Mouse (Mus musculus) megakaryocyte, embryonic 14.5 days (primary cell): ENCODE measurements around the gene Plekhh2.

Experiments
- FLI1 ChIP-seq: IDR thresholded peaks from 2 replicates; pipeline ENCODE4 v1.6.1; 2012; ENCODE audit warnings: low read length, inconsistent platforms, mixed read lengths
- GATA1 ChIP-seq: IDR thresholded peaks from 3 replicates; pipeline ENCODE4 v1.6.1; 2012; ENCODE audit warnings: mixed read lengths, low read length, inconsistent platforms, borderline replicate concordance

DNA sequence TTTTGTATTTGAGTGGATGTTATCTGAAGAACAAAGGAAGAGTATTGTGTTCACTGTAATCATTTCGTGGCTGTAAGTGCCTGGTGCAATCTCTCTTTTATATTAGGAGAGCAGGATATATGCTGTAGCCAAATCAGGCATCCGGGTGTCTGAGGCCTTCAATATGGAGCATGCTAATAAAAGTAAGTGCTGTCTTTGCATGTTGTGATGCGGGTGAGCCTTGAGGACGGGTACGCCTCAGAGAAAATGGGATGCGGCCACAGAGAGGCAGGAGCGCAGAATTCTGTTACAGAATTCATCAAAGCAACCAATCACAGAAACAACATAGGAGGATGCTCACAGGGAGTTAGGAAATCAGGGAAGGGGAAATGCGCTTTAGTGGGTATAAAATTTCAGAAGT, 58.1 kb downstream of the Plekhh2 start:
- TF ChIP-seq GATA1, result no peak
- no peak for TF ChIP-seq FLI1
